Mouse (Mus musculus) embryonic fibroblast, embryonic 13.5 days (primary cell): Measurements from ENCODE around the gene Arel1.

ENCODE experiments used
- CTCF ChIP-seq: IDR thresholded peaks from 2 replicates; pipeline ENCODE4 v1.5.1; 2011; ENCODE audit warnings: mild to moderate bottlenecking, control low read depth, low read length, moderate library complexity, borderline replicate concordance; ENCODE audit not compliant: insufficient read depth
- POLR2A ChIP-seq: IDR thresholded peaks from 2 replicates; pipeline ENCODE4 v1.6.1; 2011; ENCODE audit warnings: low read depth, mild to moderate bottlenecking, control low read depth, low read length, moderate library complexity

- TF ChIP-seq POLR2A (no peak), CTCF (no peak)
Measured at GRCm38 (mm10) chr12:84932210-84932609, 38.5 kb downstream of the Arel1 start.
